Mouse (Mus musculus) midbrain, embryonic 11.5 days (tissue): Measurements from ENCODE around the gene Tjp2. TPM values are rescaled to one million over a fixed set of nuclear protein-coding genes. Genes with fewer than 3 reads are reported as not detected.
A peak's percentile ranks its signal among the peaks of the same experiment; 100 is the strongest.

Experiments
- ATAC-seq: fragments of 200-750 bp; cut with Nextera tagmentation; 2 replicates; pipeline ENCODE4 v1.8.0; 2017; ENCODE audit warnings: moderate TSS enrichment, moderate library complexity; ENCODE audit not compliant: low FRiP score
- DNase-seq: peaks from one replicate; pipeline ENCODE4 v3.0.0; 2015; ENCODE audit warnings: low spot score; ENCODE audit errors: missing footprints
- H3K27ac ChIP-seq: fragments of 300-500 bp; sonication (generic); 2 replicates; pipeline ENCODE4 v1.5.1; 2014; ENCODE audit warnings: low read depth, low read length
- H3K27me3 ChIP-seq: fragments of 300-500 bp; sonication (generic); 2 replicates; pipeline ENCODE4 v1.6.1; 2014; ENCODE audit warnings: mild to moderate bottlenecking, low read length, moderate library complexity, mixed read lengths; ENCODE audit not compliant: control insufficient read depth, insufficient read depth
- H3K36me3 ChIP-seq: fragments of 300-500 bp; sonication (generic); 2 replicates; pipeline ENCODE4 v1.6.1; 2014; ENCODE audit warnings: mild to moderate bottlenecking, low read length, moderate library complexity, mixed read lengths; ENCODE audit not compliant: control insufficient read depth, insufficient read depth
- H3K4me1 ChIP-seq: fragments of 300-500 bp; sonication (generic); 2 replicates; pipeline ENCODE4 v1.6.1; 2014; ENCODE audit warnings: low read length; ENCODE audit not compliant: control insufficient read depth, insufficient read depth
- H3K4me2 ChIP-seq: fragments of 300-500 bp; sonication (generic); 2 replicates; pipeline ENCODE4 v1.6.1; 2014; ENCODE audit warnings: mild to moderate bottlenecking, moderate library complexity
- H3K4me3 ChIP-seq: fragments of 300-500 bp; sonication (generic); 2 replicates; pipeline ENCODE4 v1.5.1; 2014; ENCODE audit warnings: low read depth, low read length
- H3K9ac ChIP-seq: fragments of 300-500 bp; sonication (generic); 2 replicates; pipeline ENCODE4 v1.6.1; 2014; ENCODE audit warnings: low read length
- H3K9me3 ChIP-seq: fragments of 300-500 bp; sonication (generic); 2 replicates; pipeline ENCODE4 v1.6.1; 2016; ENCODE audit warnings: low read length; ENCODE audit not compliant: control insufficient read depth
- WGBS: fragments of 180-500 bp; shearing (Covaris S2); extraction: QIAGEN DNeasy Blood & Tissue Kit; methylation state at CpG from one replicate; pipeline ENCODE4 v1.1.7; 2014; 5-methylcytosine and 5-hydroxymethylcytosine counted together
- polyA plus RNA-seq: library from polyadenylated mRNA; unstranded; fragments of >200 nt; fragmentation: Nextera tagmentation; extraction: Ambion mirVana; gene quantifications from 2 replicates; pipeline ENCODE4 v1.2.1, GENCODE M21; 2014

The Tjp2 gene
- polyA plus RNA-seq, 1 experiment from 2014 or later, result 23.0 TPM

DNA sequence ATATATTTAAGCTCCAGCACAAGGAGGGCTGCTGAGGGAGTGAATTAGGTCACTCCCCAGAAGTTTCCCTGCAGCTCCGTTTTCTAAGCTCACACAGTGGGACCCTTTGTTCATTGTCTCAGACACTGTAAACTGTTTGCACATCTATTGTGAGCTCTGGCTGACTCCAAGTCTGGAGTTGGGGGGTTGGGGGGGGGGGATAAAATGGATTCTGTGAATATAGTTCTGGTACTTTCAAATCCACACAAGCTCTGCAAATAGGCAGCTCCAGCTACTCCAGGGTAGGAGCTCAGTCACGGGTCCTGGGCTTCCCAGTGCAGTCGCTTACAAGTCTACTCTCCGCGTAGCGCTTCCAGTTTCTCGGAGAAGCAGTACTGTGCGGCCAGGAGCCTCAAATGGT, 64.4 kb downstream of the Tjp2 start:
- no peaks in the 10 kb centered on the region for H3K27me3 ChIP-seq
- H3K4me3 ChIP-seq, result no peak overlapping the region
- DNase-seq (no peak), ATAC-seq (peak; percentile 80)
- no peak overlapping the region for H3K27ac ChIP-seq
- no peaks in the 10 kb centered on the region for H3K36me3 ChIP-seq
- no peaks in the 10 kb centered on the region for H3K9me3 ChIP-seq
- 31% methylated on average over 8 of the region's 8 CpGs for WGBS
- H3K9ac ChIP-seq, result no peak overlapping the region
- H3K4me1 ChIP-seq, result peaks cover 8% of the 10 kb centered on the region
- H3K4me2 ChIP-seq, result no peak overlapping the region

DNA sequence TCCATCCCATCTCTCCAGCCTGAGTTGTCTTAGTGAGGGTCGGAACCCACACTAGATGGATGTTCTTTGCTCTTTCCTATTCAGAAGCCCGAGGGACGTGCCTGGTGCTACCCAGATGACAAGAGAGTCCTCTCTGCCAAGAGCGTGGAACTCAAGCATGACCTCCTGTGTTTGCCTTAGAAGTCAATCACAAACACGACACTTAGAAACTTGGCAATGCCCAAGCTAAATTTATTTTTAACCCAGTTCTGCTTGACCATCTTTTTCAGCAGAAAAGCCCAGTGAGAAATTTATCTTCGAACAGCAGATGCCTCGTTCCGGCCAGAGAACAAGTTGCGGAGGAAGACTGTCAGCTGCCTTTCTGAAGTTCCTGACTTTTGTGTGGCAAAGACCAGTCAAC, 65.1 kb downstream of the Tjp2 start:
- no peaks in the 10 kb centered on the region for H3K9me3 ChIP-seq
- no peaks in the 10 kb centered on the region for H3K27me3 ChIP-seq
- H3K36me3 ChIP-seq, result no peaks in the 10 kb centered on the region
- no peak overlapping the region for H3K4me3 ChIP-seq
- 76% methylated on average over 9 of the region's 9 CpGs for WGBS
- no peak overlapping the region for H3K27ac ChIP-seq
- H3K4me1 ChIP-seq, result peaks cover 5% of the 10 kb centered on the region
- H3K4me2 ChIP-seq, result no peak overlapping the region
- no peak for DNase-seq
- ATAC-seq, result no peak
- H3K9ac ChIP-seq, result no peak overlapping the region

DNA sequence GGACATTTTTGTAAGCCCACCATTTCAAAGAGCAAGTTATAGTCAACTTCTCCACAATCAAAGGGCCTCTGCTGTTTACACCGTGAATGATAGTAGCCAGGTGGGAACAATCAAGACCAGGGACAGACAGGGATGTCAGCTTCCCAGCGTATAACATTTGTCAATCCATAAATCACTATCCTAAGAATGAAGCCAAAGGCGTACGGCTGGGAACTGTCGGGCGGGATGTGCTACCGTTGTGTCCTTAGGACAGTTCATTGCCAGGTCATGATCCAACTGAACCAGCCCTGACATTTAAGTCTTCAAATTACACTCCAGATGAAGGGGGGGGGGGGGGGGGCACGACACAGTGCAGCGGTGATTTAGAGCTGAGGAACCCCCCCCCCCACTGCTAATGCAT, 65.5 kb downstream of the Tjp2 start:
- Histone ChIP-seq H3K4me2 (no peak overlapping the region), H3K9me3 (no peaks in the 10 kb centered on the region), H3K4me1 (peaks cover 5% of the 10 kb centered on the region), H3K9ac (no peak overlapping the region), H3K36me3 (no peaks in the 10 kb centered on the region), H3K27ac (no peak overlapping the region), H3K4me3 (no peak overlapping the region), H3K27me3 (no peaks in the 10 kb centered on the region)
- no peak for ATAC-seq
- 75% methylated on average over 9 of the region's 9 CpGs for WGBS
- DNase-seq, result no peak

DNA sequence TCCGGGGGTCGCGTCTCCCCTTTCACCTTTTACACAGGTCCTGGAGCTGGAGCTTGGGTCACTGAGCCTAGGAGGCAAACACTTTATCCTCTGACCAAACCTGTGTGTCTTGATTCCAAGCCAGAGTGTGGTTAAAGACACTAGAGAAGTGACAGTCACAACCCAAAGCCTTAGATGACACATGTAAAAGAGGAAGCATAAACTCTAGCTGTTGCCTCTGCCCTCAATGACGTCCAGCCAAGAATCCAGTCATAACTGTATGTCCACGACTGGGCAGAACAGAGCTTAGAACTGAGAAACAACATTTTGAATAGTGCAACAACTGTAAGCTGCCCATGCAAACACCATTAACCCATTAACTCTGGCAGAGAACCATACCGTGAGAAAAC, 68.8 kb downstream of the Tjp2 start:
- Histone ChIP-seq H3K9ac (no peak overlapping the region), H3K27ac (no peak overlapping the region), H3K4me3 (no peak overlapping the region), H3K4me1 (peaks cover 5% of the 10 kb centered on the region), H3K9me3 (no peaks in the 10 kb centered on the region), H3K36me3 (no peaks in the 10 kb centered on the region), H3K4me2 (no peak overlapping the region), H3K27me3 (no peaks in the 10 kb centered on the region)
- no peak for DNase-seq
- ATAC-seq, result no peak
- WGBS, result 73% methylated on average over 6 of the region's 6 CpGs

DNA sequence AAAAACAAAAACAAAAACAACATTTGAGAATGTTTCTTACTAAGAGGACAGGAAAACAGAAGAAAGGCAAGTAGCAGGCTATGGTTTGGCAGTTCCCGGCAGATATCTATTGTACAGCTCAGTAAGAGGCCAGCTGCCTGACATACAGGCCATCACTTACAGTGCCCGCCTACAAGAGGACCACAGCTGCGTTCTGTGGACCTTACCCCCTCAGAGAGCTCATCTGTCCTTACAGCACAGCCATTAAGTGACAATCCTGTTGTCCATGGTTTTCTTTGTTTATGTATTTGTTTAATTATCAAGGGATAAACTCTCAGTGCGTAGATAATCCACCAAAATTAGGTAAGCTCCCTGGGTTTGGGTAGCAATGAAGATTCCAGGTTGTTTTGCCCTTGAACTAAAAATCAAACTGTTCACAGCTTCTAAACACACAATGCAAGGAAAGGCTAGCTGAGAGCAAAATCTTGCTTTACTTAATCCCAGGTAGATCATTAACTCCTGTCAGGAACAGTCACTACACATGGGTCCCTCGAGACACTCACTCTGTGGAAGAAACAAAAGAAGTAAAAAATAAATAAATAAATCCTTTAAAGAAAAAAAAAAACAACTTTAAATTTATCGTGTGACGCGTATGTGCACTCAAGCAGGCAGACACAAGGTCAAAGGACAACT, 69.3 kb downstream of the Tjp2 start:
- H3K27ac ChIP-seq, result no peak overlapping the region
- H3K9ac ChIP-seq, result no peak overlapping the region
- H3K9me3 ChIP-seq, result no peaks in the 10 kb centered on the region
- no peaks in the 10 kb centered on the region for H3K36me3 ChIP-seq
- H3K4me1 ChIP-seq, result peaks cover 3% of the 10 kb centered on the region
- ATAC-seq (no peak), DNase-seq (no peak)
- H3K27me3 ChIP-seq, result no peaks in the 10 kb centered on the region
- H3K4me3 ChIP-seq, result no peak overlapping the region
- 71% methylated on average over 8 of the region's 8 CpGs for WGBS
- H3K4me2 ChIP-seq, result no peak overlapping the region

DNA sequence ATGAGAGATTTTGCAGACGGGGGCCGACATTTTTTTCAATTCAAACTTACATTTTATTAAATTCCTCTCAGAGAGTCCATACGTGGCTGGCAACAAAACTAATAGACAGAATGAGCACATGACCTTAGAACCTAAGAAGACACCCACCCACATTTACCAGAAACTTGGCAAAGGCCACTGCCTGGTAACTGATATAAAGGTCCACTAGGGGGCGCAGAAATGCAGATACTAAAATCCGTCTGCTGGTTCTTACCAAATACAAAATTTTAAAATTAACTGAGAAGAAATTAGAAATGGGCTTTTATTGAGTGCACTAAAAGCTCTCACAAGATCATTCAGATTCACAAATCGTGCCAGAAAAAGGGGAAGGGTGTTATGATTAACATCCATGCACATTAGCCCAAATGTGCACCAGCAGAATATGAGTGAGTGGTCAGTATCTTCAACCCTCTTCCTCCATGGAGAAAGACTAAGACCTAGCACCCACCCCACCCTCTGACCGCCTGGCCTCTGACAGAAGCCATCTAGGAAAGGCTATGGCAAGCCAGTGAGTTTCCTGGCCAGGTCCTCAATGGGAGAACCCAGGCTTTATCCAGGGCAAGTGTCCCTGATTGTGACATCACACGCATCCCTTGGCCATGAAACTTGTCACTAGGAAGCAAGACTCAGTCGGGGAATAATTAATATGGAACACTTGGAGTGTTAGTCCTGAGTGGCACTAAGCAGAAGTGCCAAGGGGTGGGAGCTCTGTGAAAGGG, 71.4 kb downstream of the Tjp2 start:
- H3K27me3 ChIP-seq, result no peaks in the 10 kb centered on the region
- 58% methylated on average over 9 of the region's 9 CpGs for WGBS
- no peaks in the 10 kb centered on the region; the same call in 1 of the 2 replicates for H3K36me3 ChIP-seq
- ATAC-seq, result no peak
- no peak overlapping the region for H3K27ac ChIP-seq
- DNase-seq, result no peak
- no peak overlapping the region for H3K9ac ChIP-seq
- no peaks in the 10 kb centered on the region for H3K4me1 ChIP-seq
- no peaks in the 10 kb centered on the region for H3K9me3 ChIP-seq
- no peak overlapping the region for H3K4me3 ChIP-seq
- no peak overlapping the region for H3K4me2 ChIP-seq

DNA sequence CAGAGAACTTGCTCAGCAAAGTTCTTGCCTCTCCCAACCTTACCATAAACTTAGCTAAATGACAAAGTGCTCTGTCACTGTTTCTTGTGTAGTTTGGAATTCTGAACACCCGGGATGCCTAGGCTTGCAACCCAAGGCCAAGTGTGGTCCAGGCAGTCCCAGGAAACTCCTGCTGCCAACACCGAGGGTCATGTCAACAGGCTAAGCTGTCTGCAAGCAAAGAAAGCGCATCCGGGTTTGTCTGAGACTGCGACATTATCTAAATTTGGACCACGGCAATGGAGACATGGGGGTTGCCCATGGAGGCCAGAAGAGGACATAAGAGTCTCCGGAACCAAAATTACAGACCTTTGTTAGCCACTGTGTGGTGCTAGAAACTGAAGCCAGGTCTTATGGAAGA, 80.8 kb downstream of the Tjp2 start:
- Histone ChIP-seq H3K27me3 (no peaks in the 10 kb centered on the region), H3K9me3 (peaks cover 4% of the 10 kb centered on the region; the same call in 1 of the 2 replicates), H3K4me2 (no peak overlapping the region), H3K27ac (no peak overlapping the region), H3K4me3 (no peak overlapping the region), H3K9ac (no peak overlapping the region), H3K36me3 (peaks cover 3% of the 10 kb centered on the region), H3K4me1 (peaks cover 5% of the 10 kb centered on the region; the same call in 1 of the 2 replicates)
- WGBS, result 93% methylated on average over 7 of the region's 7 CpGs
- DNase-seq, result peak; percentile 69
- ATAC-seq, result no peak

DNA sequence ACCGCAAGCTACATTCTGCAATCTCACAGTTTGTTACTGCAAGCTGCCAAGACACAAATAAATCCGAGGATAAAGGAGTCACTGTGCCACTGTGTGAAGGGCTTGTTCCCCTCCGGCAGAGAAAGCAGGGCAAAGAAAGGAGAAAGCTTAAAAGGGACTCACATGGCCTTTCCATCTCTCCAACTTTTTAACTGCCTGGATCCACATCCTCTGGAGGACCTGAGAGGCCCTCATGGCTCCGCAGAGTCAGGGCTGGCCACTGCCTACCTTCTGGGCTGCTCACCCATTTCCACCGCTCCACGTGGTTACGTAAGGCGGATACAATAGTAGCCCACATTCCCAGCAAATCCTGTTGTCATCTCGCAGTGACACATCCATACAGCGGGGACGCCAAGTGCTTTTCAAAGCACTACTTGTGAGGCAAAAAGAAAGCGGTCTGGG, 82.2 kb downstream of the Tjp2 start:
- H3K9ac ChIP-seq, result no peak overlapping the region
- H3K4me3 ChIP-seq, result no peak overlapping the region
- H3K4me2 ChIP-seq, result no peak overlapping the region
- WGBS, result 73% methylated on average over 12 of the region's 12 CpGs
- no peaks in the 10 kb centered on the region for H3K27me3 ChIP-seq
- no peaks in the 10 kb centered on the region for H3K36me3 ChIP-seq
- peak; percentile 81 for DNase-seq
- ATAC-seq, result no peak
- H3K4me1 ChIP-seq, result peaks cover 5% of the 10 kb centered on the region; the same call in 1 of the 2 replicates
- H3K27ac ChIP-seq, result no peak overlapping the region
- peaks cover under 1% of the 10 kb centered on the region; the same call in 1 of the 2 replicates for H3K9me3 ChIP-seq

DNA sequence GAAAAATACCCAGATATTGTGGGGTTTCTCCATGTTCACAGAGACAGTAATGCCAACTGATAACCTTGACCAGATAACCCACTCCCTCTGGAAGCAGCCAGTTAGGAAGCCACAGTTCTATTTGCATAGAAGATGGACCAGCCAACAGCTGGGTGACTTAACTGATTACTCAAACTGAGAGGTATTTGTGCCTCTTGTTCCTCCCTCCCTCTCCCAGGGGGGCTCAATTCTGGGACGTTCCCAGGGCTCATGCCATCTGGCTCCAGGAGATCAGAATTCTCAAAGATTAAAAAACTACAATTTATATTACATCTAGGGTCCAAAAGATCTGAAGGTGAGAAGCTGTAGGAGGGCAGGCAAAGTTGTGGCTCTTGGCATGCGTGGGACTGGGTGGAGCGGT, 84.5 kb downstream of the Tjp2 start:
- no peak overlapping the region for H3K4me2 ChIP-seq
- H3K9ac ChIP-seq, result no peak overlapping the region
- ATAC-seq, result no peak
- no peak overlapping the region for H3K4me3 ChIP-seq
- WGBS, result 74% methylated on average over 3 of the region's 3 CpGs
- H3K9me3 ChIP-seq, result no peaks in the 10 kb centered on the region
- DNase-seq, result peak; percentile 37
- no peaks in the 10 kb centered on the region for H3K27me3 ChIP-seq
- no peaks in the 10 kb centered on the region for H3K36me3 ChIP-seq
- H3K27ac ChIP-seq, result no peak overlapping the region
- H3K4me1 ChIP-seq, result peaks cover 5% of the 10 kb centered on the region; the same call in 1 of the 2 replicates
